Mouse (Mus musculus) small intestine, adult 2 months (tissue): ENCODE measurements around the gene Zkscan17.

Experiments
- CTCF ChIP-seq: fragments of 200-500 bp; IDR thresholded peaks from 2 replicates; pipeline ENCODE4 v1.5.1; 2012; ENCODE audit warnings: low read depth, mild to moderate bottlenecking, control low read depth, inconsistent platforms, low read length, moderate library complexity, mixed read lengths; ENCODE audit not compliant: insufficient replicate concordance, insufficient read length; ENCODE audit errors: extremely low read depth
- POLR2A ChIP-seq: fragments of 200-500 bp; IDR thresholded peaks from 2 replicates; pipeline ENCODE4 v1.6.1; 2012; ENCODE audit warnings: low read depth, mild to moderate bottlenecking, control low read depth, inconsistent platforms, low read length, moderate library complexity

- TF ChIP-seq POLR2A (no peak), CTCF (no peak)
These were observed 6.6 kb downstream of the Zkscan17 start for GRCm38 (mm10) chr11:59519741-59520495.
